Mouse (Mus musculus) brain, adult 2 months (tissue): ENCODE results near the gene Vmn2r38.
"Not testable (repeated sequence)": the region's sequence is repeated elsewhere in the genome, so short reads cannot be mapped to it uniquely, and the experiment has no call there.

Source experiments
- DNase-seq: peaks from one replicate; pipeline ENCODE4 v3.0.0; 2011; ENCODE audit warnings: low read depth, low spot score

Gene Vmn2r38

DNA sequence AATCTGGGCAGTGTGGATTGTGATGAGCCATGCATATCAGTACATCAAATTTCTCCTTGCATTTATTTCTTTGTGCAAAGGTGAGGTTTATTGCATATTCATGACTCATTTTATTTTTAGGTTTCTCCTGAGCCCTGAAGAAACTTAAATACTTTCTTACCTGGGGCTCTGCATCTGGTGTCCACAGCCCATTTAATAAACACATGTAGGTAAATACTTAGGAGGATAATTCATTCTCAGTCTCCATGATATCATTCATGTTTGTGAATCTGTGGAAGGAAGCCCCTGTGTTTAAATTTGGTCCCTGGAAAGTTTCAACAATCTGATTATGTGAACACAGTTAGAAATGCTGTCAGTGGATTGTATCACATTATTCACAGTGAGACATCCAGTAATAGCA lies at the start of gene Vmn2r38:
Gene Vmn2r38 (minus strand): TSS at position 101 of the 400 bp plus-strand sequence.
- DNase-seq: not testable (repeated sequence)

GRCm38 (mm10) chr7:9065353-9065752 lies 32.3 kb downstream of the Vmn2r38 start:
- DNase-seq: not testable (repeated sequence)

DNA sequence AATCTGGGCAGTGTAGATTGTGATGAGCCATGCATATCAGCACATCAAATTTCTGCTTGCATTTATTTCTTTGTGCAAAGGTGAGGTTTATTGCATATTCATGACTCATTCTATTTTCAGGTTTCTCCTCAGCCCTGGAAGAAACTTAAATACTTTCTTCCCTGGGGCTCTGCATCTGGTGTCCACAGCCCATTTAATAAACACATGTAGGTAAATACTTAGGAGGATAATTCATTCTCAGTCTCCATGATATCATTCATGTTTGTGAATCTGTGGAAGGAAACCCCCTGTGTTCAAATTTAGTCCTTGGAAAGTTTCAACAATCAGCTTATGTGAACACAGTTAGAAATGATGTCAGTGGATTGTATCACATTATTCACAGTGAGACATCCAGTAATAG lies 67.0 kb downstream of the Vmn2r38 start, which contains the start of gene Vmn2r39:
Gene Vmn2r39 (minus strand): TSS at position 101 of the 400 bp plus-strand sequence.
- DNase-seq: not testable (repeated sequence)
